Mouse (Mus musculus) kidney, postnatal 0 days (tissue): Measurements from ENCODE around the gene Cdca7l. TPM values are rescaled to one million over a fixed set of nuclear protein-coding genes. Genes with fewer than 3 reads are reported as not detected.

Experiments used
- ATAC-seq: fragments of 200-750 bp; cut with Nextera tagmentation; replicated peaks from 2 replicates; pipeline ENCODE4 v1.8.0; 2017; ENCODE audit warnings: low read depth, moderate number of reproducible peaks, moderate TSS enrichment, moderate library complexity; ENCODE audit not compliant: low FRiP score
- DNase-seq: peaks from one replicate; pipeline ENCODE4 v3.0.0-alpha.2; 2016; ENCODE audit warnings: low spot score
- H3K27ac ChIP-seq: fragments of 300-500 bp; sonication (generic); 2 replicates; pipeline ENCODE4 v1.5.1; 2014; ENCODE audit warnings: mild to moderate bottlenecking
- H3K27me3 ChIP-seq: fragments of 300-500 bp; sonication (generic); 2 replicates; pipeline ENCODE4 v1.6.1; 2014; ENCODE audit warnings: low read length, mixed read lengths; ENCODE audit not compliant: insufficient read depth
- H3K36me3 ChIP-seq: fragments of 300-500 bp; sonication (generic); 2 replicates; pipeline ENCODE4 v1.6.1; 2014; ENCODE audit warnings: low read length, mixed read lengths; ENCODE audit not compliant: insufficient read depth
- H3K4me1 ChIP-seq: fragments of 300-500 bp; sonication (generic); replicated peaks from 2 replicates; pipeline ENCODE4 v1.6.1; 2014; ENCODE audit warnings: antibody characterized with exemption, low read length, mixed read lengths; ENCODE audit not compliant: insufficient read depth
- H3K4me2 ChIP-seq: fragments of 300-500 bp; sonication (generic); 2 replicates; pipeline ENCODE4 v1.6.1; 2014; ENCODE audit warnings: mild to moderate bottlenecking, low read length, moderate library complexity, mixed read lengths
- H3K4me3 ChIP-seq: fragments of 300-500 bp; sonication (generic); replicated peaks from 2 replicates; pipeline ENCODE4 v1.5.1; 2014; ENCODE audit warnings: low read depth, low read length
- H3K9ac ChIP-seq: fragments of 300-500 bp; sonication (generic); 2 replicates; pipeline ENCODE4 v1.6.1; 2014; ENCODE audit warnings: low read depth, low read length
- H3K9me3 ChIP-seq: fragments of 300-500 bp; sonication (generic); replicated peaks from 2 replicates; pipeline ENCODE4 v1.6.1; 2016; ENCODE audit warnings: low read length, inconsistent platforms, mixed read lengths
- CTCF ChIP-seq: IDR thresholded peaks from 2 replicates; pipeline ENCODE4 v1.5.1; 2016; ENCODE audit warnings: antibody characterized with exemption, low read depth, mild to moderate bottlenecking, moderate library complexity
- WGBS: fragments of 180-500 bp; shearing (Covaris S2); extraction: QIAGEN DNeasy Blood & Tissue Kit; methylation state at CpG from one replicate; pipeline ENCODE4 v1.1.7; 2014; 5-methylcytosine and 5-hydroxymethylcytosine counted together
- polyA plus RNA-seq: library from polyadenylated mRNA; unstranded; fragments of >200 nt; fragmentation: Nextera tagmentation; extraction: Ambion mirVana; gene quantifications from 2 replicates; pipeline ENCODE4 v1.2.1, GENCODE M21; 2015

Gene Cdca7l
- polyA plus RNA-seq, 1 experiment from 2014 or later = 34.8 TPM

DNA sequence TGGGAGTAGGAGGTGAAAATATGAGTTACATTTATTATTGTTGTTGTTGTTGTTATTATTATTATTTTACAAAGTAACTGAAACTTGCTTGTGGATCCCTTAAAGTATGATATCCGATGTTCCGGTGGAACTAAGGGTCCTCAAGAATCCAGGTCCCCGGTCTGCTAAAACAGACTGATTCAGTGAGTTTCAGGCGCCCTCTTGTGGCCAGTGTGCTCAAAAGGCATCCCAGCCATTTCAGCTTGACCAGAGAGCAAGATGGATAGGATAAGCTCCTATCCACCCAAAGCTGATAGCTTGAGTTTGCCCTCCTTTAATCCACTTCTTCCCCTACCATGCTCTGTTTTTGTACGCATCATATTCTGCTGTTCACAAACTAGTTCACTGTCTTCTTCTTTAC is 35.0 kb upstream of the Cdca7l start:
- TF ChIP-seq CTCF = peak; percentile 92
- Histone ChIP-seq H3K9ac (no peak overlapping the region), H3K4me3 (no peak overlapping the region), H3K4me1 (no peaks in the 10 kb centered on the region), H3K27me3 (no peaks in the 10 kb centered on the region), H3K9me3 (no peaks in the 10 kb centered on the region), H3K4me2 (no peak overlapping the region), H3K27ac (no peak overlapping the region), H3K36me3 (no peaks in the 10 kb centered on the region)
- peak; percentile 86 for DNase-seq
- 0 out of 2 replicates have a peak, but pooled peaks have one; percentile 18 for ATAC-seq
- WGBS = 10% methylated on average over 5 of the region's 5 CpGs

DNA sequence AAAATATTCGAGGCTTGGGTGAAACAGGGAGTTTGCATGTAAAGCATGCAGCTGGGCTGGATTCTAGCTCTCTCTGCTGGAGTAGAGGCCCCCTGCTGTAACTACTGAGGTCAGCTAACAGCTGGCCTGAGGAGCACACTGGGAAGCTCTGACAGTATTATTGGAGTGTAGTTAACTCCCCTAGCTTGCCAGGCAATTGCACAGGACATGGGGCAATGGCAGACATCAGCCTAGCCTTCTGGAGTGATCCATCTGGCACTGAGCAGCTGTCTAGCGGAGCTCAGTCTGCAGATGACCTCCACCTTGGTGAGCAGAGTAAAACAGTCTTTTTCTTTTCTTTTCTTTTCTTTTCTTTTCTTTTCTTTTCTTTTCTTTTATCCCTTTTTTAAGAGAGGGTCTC is 33.9 kb upstream of the Cdca7l start:
- no peak for DNase-seq
- Histone ChIP-seq H3K9ac (no peak overlapping the region), H3K4me2 (no peak overlapping the region), H3K4me3 (no peak overlapping the region), H3K27me3 (no peaks in the 10 kb centered on the region), H3K27ac (no peak overlapping the region), H3K36me3 (no peaks in the 10 kb centered on the region), H3K9me3 (no peaks in the 10 kb centered on the region), H3K4me1 (no peaks in the 10 kb centered on the region)
- ATAC-seq = no peak
- no peak for TF ChIP-seq CTCF
- WGBS = 42% methylated on average over 2 of the region's 2 CpGs

DNA sequence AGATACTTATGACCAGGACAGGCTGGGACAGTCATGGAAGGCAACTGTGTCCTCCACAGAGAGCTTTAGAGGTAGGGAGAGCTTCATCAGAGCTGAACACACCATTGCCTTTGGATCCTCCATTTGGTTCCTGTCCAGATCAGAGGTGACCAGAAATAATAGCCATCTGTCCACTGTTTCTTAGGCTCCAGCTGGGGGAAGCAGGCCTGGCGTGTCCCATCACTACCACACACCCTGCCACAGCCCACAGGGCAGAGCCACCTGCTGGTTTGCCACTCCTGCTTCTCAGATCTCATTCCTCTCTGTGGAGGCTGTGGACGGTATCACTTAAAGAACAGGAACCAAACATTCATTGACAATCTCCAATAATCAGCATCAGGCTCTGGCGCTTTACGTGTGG is 32.9 kb upstream of the Cdca7l start:
- H3K27me3 ChIP-seq = no peaks in the 10 kb centered on the region
- WGBS = 82% methylated on average over 4 of the region's 4 CpGs
- no peak overlapping the region for H3K4me3 ChIP-seq
- no peak for TF ChIP-seq CTCF
- no peaks in the 10 kb centered on the region for H3K36me3 ChIP-seq
- ATAC-seq (no peak), DNase-seq (no peak)
- no peak overlapping the region for H3K4me2 ChIP-seq
- no peaks in the 10 kb centered on the region for H3K9me3 ChIP-seq
- no peaks in the 10 kb centered on the region for H3K4me1 ChIP-seq
- H3K27ac ChIP-seq = no peak overlapping the region
- H3K9ac ChIP-seq = no peak overlapping the region

DNA sequence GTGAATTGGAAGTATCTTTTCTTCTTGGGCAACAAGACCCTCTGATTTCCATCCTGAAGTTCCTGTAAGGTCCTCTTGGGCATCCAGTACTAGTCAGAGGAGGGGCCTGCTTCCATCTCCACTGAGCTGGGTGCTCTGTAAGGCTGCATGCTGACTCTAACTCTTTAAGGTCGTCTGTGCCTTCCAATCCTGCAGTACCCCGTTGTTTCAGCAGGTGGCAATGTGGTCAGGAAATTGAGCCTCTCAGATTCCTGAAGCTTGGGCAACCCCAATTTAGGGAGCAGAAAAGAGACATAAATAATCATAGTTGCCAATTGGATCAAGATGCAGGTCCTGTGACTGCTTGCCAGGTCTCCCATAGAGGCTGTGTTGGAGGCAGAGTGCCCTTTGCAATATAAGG is 31.5 kb upstream of the Cdca7l start:
- WGBS = 3% methylated on average over 2 of the region's 2 CpGs
- no peak for ATAC-seq

DNA sequence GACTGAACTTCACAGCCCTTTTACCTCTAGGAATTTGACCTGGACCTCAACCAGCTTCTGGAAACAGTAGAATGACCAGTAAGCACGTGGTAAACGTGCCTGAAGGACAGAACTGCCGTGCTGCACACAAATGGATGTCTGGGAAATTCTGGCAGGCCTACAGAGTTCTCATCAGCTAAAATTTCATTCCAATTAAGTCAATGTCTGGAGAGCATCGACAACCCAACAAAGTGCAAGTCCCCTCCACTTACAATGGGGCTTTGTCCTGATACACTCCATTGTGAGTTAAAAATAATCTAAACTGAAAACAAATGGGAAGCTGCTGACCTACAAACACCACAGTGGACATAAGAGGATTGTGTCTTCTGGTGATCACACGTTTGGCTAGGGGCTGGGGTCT is 27.2 kb upstream of the Cdca7l start:
- no peak overlapping the region for H3K4me2 ChIP-seq
- WGBS = 50% methylated on average over 5 of the region's 5 CpGs
- H3K27ac ChIP-seq = no peak overlapping the region
- H3K9me3 ChIP-seq = no peaks in the 10 kb centered on the region
- ATAC-seq (no peak), DNase-seq (no peak)
- H3K36me3 ChIP-seq = no peaks in the 10 kb centered on the region
- no peak overlapping the region for H3K9ac ChIP-seq
- no peak for TF ChIP-seq CTCF
- H3K4me1 ChIP-seq = no peaks in the 10 kb centered on the region
- no peaks in the 10 kb centered on the region for H3K27me3 ChIP-seq
- H3K4me3 ChIP-seq = no peak overlapping the region

More for the DNA sequence above, 31.5 kb upstream of the Cdca7l start:
- peak; percentile 68 for DNase-seq
- Histone ChIP-seq H3K9ac (no peak overlapping the region), H3K27ac (no peak overlapping the region), H3K9me3 (no peaks in the 10 kb centered on the region), H3K36me3 (no peaks in the 10 kb centered on the region), H3K4me1 (no peaks in the 10 kb centered on the region), H3K27me3 (no peaks in the 10 kb centered on the region), H3K4me2 (no peak overlapping the region), H3K4me3 (no peak overlapping the region)
- TF ChIP-seq CTCF = peak; percentile 83

DNA sequence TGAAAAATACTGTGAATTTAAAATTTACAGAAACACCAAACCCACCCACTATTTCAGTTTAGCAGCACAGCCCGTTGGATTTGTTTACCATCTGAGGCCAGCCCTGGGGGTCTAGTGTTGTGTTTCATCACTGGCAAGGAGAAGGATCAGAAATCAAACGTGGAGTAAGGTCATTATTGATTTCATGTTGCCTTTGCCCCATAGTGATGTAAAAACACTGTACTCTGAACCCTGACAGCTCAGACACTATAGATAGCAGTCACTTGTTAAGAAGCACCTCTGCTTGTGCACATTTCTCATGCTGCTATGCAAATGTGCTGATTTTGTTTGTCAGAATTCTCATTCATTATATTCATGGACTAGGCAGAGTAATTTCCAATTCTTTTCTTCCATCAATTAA is 22.7 kb upstream of the Cdca7l start:
- DNase-seq (no peak), ATAC-seq (no peak)
- TF ChIP-seq CTCF = no peak
- H3K36me3 ChIP-seq = no peaks in the 10 kb centered on the region
- no peaks in the 10 kb centered on the region for H3K9me3 ChIP-seq
- H3K27ac ChIP-seq = no peak overlapping the region
- H3K4me2 ChIP-seq = no peak overlapping the region
- no peak overlapping the region for H3K9ac ChIP-seq
- no peaks in the 10 kb centered on the region for H3K4me1 ChIP-seq
- no peaks in the 10 kb centered on the region for H3K27me3 ChIP-seq
- no peak overlapping the region for H3K4me3 ChIP-seq
- WGBS = 21% methylated on average over 2 of the region's 2 CpGs

DNA sequence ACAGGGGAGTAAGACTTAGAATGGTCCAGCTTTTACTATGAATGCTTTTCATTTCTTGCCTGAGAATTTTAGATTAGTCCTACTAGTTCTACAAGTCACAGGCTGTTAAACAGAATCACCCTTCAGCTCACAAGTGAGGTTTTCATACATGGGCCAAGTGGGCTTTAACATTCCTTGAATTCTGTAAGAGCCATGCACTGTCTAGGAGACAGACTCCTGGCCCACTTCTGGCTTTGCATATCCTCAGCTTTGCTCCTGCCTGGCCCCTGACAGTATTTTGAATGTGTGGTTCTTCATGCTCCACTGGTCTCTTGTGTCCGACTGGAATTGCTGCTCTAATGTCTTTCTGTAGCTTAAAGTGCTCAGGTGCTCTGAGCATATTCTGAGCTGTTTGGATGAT is 20.7 kb upstream of the Cdca7l start:
- no peak for TF ChIP-seq CTCF
- ATAC-seq (no peak), DNase-seq (no peak)
- Histone ChIP-seq H3K27ac (no peak overlapping the region), H3K36me3 (no peaks in the 10 kb centered on the region), H3K4me3 (no peak overlapping the region), H3K4me1 (no peaks in the 10 kb centered on the region), H3K9ac (no peak overlapping the region), H3K27me3 (no peaks in the 10 kb centered on the region), H3K9me3 (no peaks in the 10 kb centered on the region), H3K4me2 (no peak overlapping the region)
- 37% methylated on average over 1 of the region's 1 CpGs for WGBS
